Mouse (Mus musculus) liver, adult 2 months (tissue): Measurements from ENCODE around the gene Banp. TPM values are rescaled to one million over a fixed set of nuclear protein-coding genes. Genes with fewer than 3 reads are reported as not detected.

Experiments
- DNase-seq: peaks from one replicate; pipeline ENCODE4 v3.0.0-alpha.2; 2011; ENCODE audit warnings: low read depth, low spot score; ENCODE audit errors: extremely low read depth
- H3K27ac ChIP-seq: fragments of 200-500 bp; replicated peaks from 2 replicates; pipeline ENCODE4 v1.5.1; 2012; ENCODE audit warnings: low read depth, mild to moderate bottlenecking, control low read depth, inconsistent platforms, low read length; ENCODE audit not compliant: insufficient read depth
- H3K27me3 ChIP-seq: fragments of 200-500 bp; 2 replicates; pipeline ENCODE4 v1.6.1; 2012; ENCODE audit warnings: mild to moderate bottlenecking, moderate library complexity, low read length, inconsistent platforms; ENCODE audit not compliant: control insufficient read depth, insufficient read depth
- H3K36me3 ChIP-seq: fragments of 200-500 bp; 2 replicates; pipeline ENCODE4 v1.6.1; 2012; ENCODE audit warnings: low read length, inconsistent platforms; ENCODE audit not compliant: control insufficient read depth, insufficient read depth
- H3K4me1 ChIP-seq: fragments of 200-500 bp; 2 replicates; pipeline ENCODE4 v1.6.1; 2011; ENCODE audit warnings: low read length; ENCODE audit not compliant: control insufficient read depth, insufficient read depth
- H3K4me3 ChIP-seq: fragments of 200-500 bp; 2 replicates; pipeline ENCODE4 v1.5.1; 2011; ENCODE audit warnings: low read depth, mild to moderate bottlenecking, control low read depth, low read length, moderate library complexity; ENCODE audit not compliant: insufficient read depth
- H3K79me2 ChIP-seq: fragments of 200-500 bp; 2 replicates; pipeline ENCODE4 v1.6.1; 2012; ENCODE audit warnings: inconsistent platforms, mild to moderate bottlenecking, low read length, moderate library complexity; ENCODE audit not compliant: control insufficient read depth, insufficient read depth
- H3K9ac ChIP-seq: fragments of 200-500 bp; 2 replicates; pipeline ENCODE4 v1.6.1; 2012; ENCODE audit warnings: low read depth, mild to moderate bottlenecking, control low read depth, inconsistent platforms, low read length
- CTCF ChIP-seq: fragments of 200-500 bp; IDR thresholded peaks from 2 replicates; pipeline ENCODE4 v1.5.1; 2011; ENCODE audit warnings: low read depth, low read length, control low read depth
- POLR2A ChIP-seq: fragments of 200-500 bp; IDR thresholded peaks from 2 replicates; pipeline ENCODE4 v1.6.1; 2011; ENCODE audit warnings: low read length, control low read depth; ENCODE audit not compliant: insufficient read depth; ENCODE audit errors: extremely low read depth
- WGBS: fragments of 180-500 bp; shearing (Covaris S2); methylation state at CpG from one replicate; pipeline ENCODE4 v1.1.7; 2018; 5-methylcytosine and 5-hydroxymethylcytosine counted together
- polyA plus RNA-seq: library from polyadenylated mRNA; depleted of rRNA; stranded (reverse); fragments of >200 nt; gene quantifications from 2 replicates; pipeline ENCODE4 v1.2.3, GENCODE M21; 2012
- total RNA-seq: library from RNA; depleted of rRNA; stranded (reverse); fragments of >200 nt; gene quantifications from 2 replicates; pipeline ENCODE4 v1.2.3, GENCODE M21; 2014

Gene Banp
- total and polyA plus RNA-seq, 2 experiments: 9.8 to 38.2 TPM

DNA sequence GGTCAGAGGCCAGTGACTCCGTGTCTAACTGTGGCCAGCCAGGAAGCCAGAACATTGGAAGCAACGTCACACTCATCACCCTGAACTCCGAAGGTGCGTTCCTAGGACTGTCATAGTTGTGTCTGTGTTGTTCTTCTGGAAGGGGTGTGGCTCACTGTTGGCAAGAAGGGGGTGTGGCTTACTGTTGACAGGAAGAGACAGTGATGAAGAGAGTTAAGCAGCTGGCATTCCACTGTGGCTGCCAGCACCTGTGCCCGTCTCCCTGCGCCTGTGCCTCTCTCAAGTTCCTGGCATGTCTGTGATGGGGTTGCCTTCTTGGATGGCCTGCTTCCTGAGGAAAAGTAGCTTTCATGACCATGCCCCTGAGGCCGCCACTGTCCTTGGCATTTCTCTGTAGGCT lies 42.1 kb downstream of the Banp start:
- Histone ChIP-seq H3K9ac (no peak overlapping the region), H3K27me3 (no peaks in the 10 kb centered on the region), H3K79me2 (peaks cover 5% of the 10 kb centered on the region; the same call in 1 of the 2 replicates), H3K27ac (no peak overlapping the region), H3K4me3 (no peak overlapping the region), H3K4me1 (peaks cover 14% of the 10 kb centered on the region), H3K36me3 (no peaks in the 10 kb centered on the region)
- 87% methylated on average over 7 of the region's 7 CpGs for WGBS
- DNase-seq: no peak
- TF ChIP-seq CTCF: no peak
- TF ChIP-seq POLR2A: no peak

DNA sequence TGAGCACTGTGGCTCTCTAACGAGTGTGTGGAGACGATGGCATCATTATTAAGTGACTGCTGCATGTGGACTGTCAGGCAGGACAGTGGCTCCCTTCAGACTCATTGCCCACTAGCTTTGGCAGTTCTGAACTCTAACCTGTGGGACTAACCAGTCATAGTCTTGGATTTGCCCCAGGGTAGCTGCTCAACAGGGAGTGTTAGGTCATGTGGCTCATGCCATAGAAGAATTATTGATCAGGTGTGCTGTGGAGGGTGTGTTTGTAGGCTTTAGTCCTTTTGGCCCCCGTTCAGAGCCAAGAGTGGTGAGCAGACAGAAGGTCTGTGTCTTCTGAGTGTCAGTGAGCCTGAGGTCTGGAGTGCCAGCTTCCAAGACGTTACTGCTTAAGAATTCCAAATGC lies 43.4 kb downstream of the Banp start:
- no peak overlapping the region for H3K4me3 ChIP-seq
- DNase-seq: peak; percentile 96
- peaks cover 15% of the 10 kb centered on the region for H3K4me1 ChIP-seq
- H3K36me3 ChIP-seq: no peaks in the 10 kb centered on the region
- TF ChIP-seq CTCF (no peak), POLR2A (no peak)
- no peaks in the 10 kb centered on the region for H3K27me3 ChIP-seq
- H3K79me2 ChIP-seq: peaks cover 5% of the 10 kb centered on the region; the same call in 1 of the 2 replicates
- peak overlapping the region; percentile 78 for H3K27ac ChIP-seq
- WGBS: 26% methylated on average over 4 of the region's 4 CpGs
- no peak overlapping the region for H3K9ac ChIP-seq

DNA sequence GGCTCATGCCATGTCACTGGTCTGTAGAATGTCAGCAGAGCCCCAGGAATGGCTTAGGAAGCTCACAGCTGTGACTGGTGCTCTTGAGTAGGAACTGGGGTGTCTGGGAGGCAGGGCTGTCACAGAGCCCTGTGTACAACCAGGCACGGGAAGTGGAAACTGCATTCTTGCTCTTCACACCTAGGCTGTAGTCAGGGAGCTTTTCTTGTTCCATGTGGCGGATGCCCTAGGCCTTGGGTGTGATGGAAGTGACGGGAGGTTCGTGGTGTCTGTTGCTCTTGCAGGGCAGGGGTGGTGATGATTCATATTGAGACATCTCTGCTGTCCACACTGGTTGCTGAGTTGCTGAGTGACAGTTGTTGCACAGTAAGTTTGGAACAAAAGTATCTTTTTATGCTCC lies 45.6 kb downstream of the Banp start:
- Histone ChIP-seq H3K36me3 (no peaks in the 10 kb centered on the region), H3K79me2 (peaks cover 5% of the 10 kb centered on the region; the same call in 1 of the 2 replicates), H3K4me1 (peaks cover 31% of the 10 kb centered on the region), H3K9ac (no peak overlapping the region), H3K27me3 (no peaks in the 10 kb centered on the region), H3K27ac (no peak overlapping the region), H3K4me3 (no peak overlapping the region)
- DNase-seq: no peak
- 78% methylated on average over 4 of the region's 4 CpGs for WGBS
- TF ChIP-seq CTCF (no peak), POLR2A (no peak)

DNA sequence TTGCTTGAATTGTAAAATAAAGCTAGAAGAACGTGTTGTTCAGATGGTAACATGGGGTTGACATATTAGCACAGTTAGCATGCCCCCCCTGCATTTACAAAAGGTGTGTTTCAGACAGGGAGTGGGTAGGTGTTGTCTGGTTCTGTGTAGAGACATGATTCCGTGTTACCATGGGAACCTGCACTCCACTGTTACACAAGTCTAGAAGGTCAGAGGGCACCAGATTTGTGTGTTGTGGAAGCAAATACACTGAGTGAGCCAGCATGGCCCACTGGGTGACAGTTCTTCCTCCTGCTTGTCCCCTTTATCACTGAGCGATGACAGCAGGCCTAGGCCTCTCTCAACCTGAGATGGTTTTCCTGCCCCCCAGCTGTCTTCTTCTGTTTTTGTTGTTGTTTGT lies 46.3 kb downstream of the Banp start:
- TF ChIP-seq CTCF (no peak), POLR2A (no peak)
- WGBS: 37% methylated on average over 3 of the region's 3 CpGs
- H3K9ac ChIP-seq: no peak overlapping the region
- H3K27me3 ChIP-seq: no peaks in the 10 kb centered on the region
- H3K36me3 ChIP-seq: no peaks in the 10 kb centered on the region
- peak overlapping the region; percentile 51 for H3K27ac ChIP-seq
- H3K4me1 ChIP-seq: peaks cover 31% of the 10 kb centered on the region
- H3K4me3 ChIP-seq: no peak overlapping the region
- H3K79me2 ChIP-seq: peaks cover 5% of the 10 kb centered on the region; the same call in 1 of the 2 replicates
- DNase-seq: peak; percentile 93

DNA sequence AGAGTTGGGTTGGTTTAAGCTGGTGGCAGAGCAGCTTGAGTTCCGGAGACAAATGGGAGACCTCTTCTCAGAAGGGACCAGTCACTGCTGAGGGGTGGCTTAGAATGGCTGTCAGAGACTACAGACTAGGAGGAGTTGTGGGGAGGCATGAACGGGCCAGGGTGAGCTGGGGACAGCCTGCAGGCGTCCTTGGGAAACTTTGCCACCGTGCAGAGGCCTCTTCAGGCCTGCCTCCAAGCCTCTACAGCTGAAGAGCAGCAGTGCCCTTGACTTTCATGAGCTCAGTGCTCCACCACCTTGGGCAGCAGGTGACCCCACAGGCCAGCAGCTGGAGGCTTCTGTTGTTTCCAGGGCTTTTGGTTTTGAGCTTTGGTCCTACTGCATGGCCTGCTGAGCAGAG lies 49.1 kb downstream of the Banp start:
- Histone ChIP-seq H3K27ac (peak overlapping the region; percentile 88), H3K79me2 (peaks cover 2% of the 10 kb centered on the region; the same call in 1 of the 2 replicates), H3K4me3 (no peak overlapping the region), H3K36me3 (no peaks in the 10 kb centered on the region), H3K27me3 (no peaks in the 10 kb centered on the region), H3K9ac (no peak overlapping the region), H3K4me1 (peaks cover 29% of the 10 kb centered on the region)
- DNase-seq: no peak
- TF ChIP-seq POLR2A: no peak
- TF ChIP-seq CTCF: no peak
- WGBS: 77% methylated on average over 4 of the region's 4 CpGs

DNA sequence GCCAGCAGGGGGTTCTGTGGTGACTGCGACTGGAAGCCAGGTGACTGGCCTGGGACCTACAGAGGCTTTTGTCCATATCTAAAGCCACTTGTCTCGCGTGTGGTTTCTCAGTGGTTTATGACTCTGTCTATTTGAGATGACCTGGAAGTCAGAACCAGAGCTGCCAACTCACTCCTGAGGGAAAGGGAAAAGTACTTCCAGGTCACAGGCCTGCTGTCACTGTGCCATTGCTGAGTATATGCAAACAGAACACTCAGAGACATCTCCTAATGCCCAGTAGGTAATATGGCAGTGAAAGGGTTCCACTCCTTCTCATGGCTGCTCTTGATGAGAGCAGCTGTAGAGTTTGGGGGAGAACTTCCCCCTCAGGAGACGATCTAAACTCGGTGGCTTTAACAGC lies 49.7 kb downstream of the Banp start:
- Histone ChIP-seq H3K27me3 (no peaks in the 10 kb centered on the region), H3K9ac (peak overlapping the region; percentile 9; the same call in 1 of the 2 replicates), H3K4me3 (no peak overlapping the region), H3K4me1 (peaks cover 33% of the 10 kb centered on the region), H3K36me3 (no peaks in the 10 kb centered on the region), H3K79me2 (no peaks in the 10 kb centered on the region; the same call in 1 of the 2 replicates), H3K27ac (peak overlapping the region; percentile 88)
- peak; percentile 90 for DNase-seq
- 0 out of 2 replicates have a peak, but pooled peaks have one; percentile 31 for TF ChIP-seq CTCF
- no peak for TF ChIP-seq POLR2A
- 27% methylated on average over 5 of the region's 5 CpGs for WGBS
